Mouse (Mus musculus) erythroblast, embryonic 14.5 days (primary cell): ENCODE measurements around the gene Afdn. TPM values are rescaled to one million over a fixed set of nuclear protein-coding genes. Genes with fewer than 3 reads are reported as not detected.

Source experiments
- H3K27me3 ChIP-seq: 2 replicates; pipeline ENCODE4 v1.6.1; 2012; ENCODE audit warnings: inconsistent platforms; ENCODE audit not compliant: control insufficient read depth
- H3K36me3 ChIP-seq: 2 replicates; pipeline ENCODE4 v1.6.1; 2012; ENCODE audit warnings: mild to moderate bottlenecking, inconsistent platforms; ENCODE audit not compliant: control insufficient read depth
- H3K4me1 ChIP-seq: 2 replicates; pipeline ENCODE4 v1.6.1; 2012; ENCODE audit warnings: inconsistent platforms; ENCODE audit not compliant: control insufficient read depth
- H3K4me3 ChIP-seq: replicated peaks from 2 replicates; pipeline ENCODE3; 2012; ENCODE audit warnings: moderate library complexity, mild to moderate bottlenecking, inconsistent platforms
- H3K9me3 ChIP-seq: 2 replicates; pipeline ENCODE4 v1.6.1; 2012; ENCODE audit warnings: low read length, inconsistent platforms, mixed read lengths; ENCODE audit not compliant: control insufficient read depth
- GATA1 ChIP-seq: IDR thresholded peaks from 2 replicates; pipeline ENCODE4 v1.6.1; 2012; ENCODE audit warnings: low read length, inconsistent platforms, mixed read lengths
- TAL1 ChIP-seq: IDR thresholded peaks from 3 replicates; pipeline ENCODE4 v1.6.1; 2012; ENCODE audit warnings: low read length, inconsistent platforms, mixed read lengths
- polyA plus RNA-seq: library from polyadenylated mRNA; stranded (reverse); fragments of >175 nt; gene quantifications from 2 replicates; pipeline ENCODE4 v1.2.3, GENCODE M21; 2012

Gene Afdn
- polyA plus RNA-seq, 1 experiment = not detected

GRCm38 (mm10) chr17:13737336-13737735 lies 23.0 kb upstream of the Afdn start:
- TF ChIP-seq TAL1 (no peak), GATA1 (no peak)
- H3K36me3 ChIP-seq = no peaks in the 10 kb centered on the region
- no peaks in the 10 kb centered on the region for H3K9me3 ChIP-seq
- H3K4me3 ChIP-seq = no peak overlapping the region
- no peaks in the 10 kb centered on the region for H3K4me1 ChIP-seq
- H3K27me3 ChIP-seq = no peaks in the 10 kb centered on the region

DNA sequence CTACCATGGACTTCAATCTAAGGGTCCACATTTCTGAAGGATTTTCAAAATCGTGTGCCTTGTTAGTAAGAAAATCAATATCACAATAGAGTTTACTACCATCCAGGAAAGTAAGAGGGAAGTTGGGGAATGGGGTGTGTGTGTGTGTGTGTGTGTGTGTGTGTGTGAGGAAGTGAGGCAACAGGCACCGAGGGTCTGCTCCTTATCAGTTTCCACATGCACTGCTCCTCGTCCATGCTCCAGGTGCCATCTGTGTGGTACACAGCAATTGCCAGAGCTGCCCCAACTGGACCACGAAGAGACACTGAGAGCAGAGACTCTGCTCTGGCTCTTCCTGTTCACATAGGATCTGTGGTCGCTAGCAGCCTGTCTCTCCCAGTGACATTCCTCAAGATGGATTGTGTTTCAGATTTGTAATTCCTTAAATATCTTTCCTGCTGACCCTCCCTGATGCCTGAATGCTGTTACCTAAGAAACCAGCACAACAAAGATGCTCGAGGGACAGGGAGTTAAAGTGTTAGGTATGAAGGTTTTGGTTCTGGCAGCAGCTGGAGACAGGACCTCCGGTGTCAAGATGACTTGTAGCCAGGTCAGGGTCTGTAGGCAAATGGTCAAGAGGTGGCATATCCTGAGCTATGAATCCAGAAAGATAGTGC lies 22.1 kb upstream of the Afdn start:
- H3K4me3 ChIP-seq = no peak overlapping the region
- no peak for TF ChIP-seq TAL1
- no peak for TF ChIP-seq GATA1
- no peaks in the 10 kb centered on the region for H3K27me3 ChIP-seq
- no peaks in the 10 kb centered on the region for H3K4me1 ChIP-seq
- no peaks in the 10 kb centered on the region for H3K36me3 ChIP-seq
- no peaks in the 10 kb centered on the region for H3K9me3 ChIP-seq

DNA sequence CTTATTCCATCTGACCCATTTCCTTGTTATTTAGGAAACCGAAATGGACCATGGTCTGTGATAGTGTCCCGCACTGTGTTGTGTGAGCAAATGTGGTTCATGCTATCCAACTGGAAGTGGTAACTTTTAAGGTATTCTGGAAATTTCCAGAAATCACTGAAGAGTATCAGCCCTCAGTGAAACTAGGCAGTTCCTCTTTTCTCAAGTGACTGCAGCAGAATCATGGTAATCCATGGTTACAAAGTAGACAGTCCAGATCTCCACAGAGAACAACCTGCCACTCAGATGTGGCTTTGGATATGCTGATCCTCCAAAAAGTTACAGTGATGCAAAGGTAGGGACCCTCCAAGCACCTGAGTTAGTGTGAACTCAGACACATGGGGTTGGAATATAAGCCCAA lies 21.4 kb upstream of the Afdn start:
- no peak for TF ChIP-seq TAL1
- Histone ChIP-seq H3K4me1 (no peaks in the 10 kb centered on the region), H3K36me3 (no peaks in the 10 kb centered on the region), H3K4me3 (no peak overlapping the region), H3K27me3 (no peaks in the 10 kb centered on the region), H3K9me3 (no peaks in the 10 kb centered on the region)

DNA sequence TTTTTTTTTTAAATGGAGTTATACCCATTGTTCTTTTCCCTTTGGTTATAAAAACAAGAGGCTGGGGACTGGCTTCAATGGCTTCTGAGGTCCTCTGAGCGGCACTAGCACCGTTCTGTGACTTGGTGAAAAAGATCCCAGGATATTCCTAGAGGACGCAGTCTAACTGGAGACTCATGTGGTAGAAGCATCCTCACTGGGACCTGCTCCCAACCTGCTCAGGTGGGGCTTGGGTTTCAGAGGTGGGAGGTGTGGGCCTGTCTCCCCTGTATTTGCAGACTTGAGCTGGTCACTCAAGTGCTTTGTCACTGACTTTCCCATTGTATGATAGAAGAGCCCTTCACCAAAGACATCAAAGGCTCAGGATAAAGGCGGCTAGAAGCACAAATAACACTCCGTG lies 20.4 kb upstream of the Afdn start:
- no peaks in the 10 kb centered on the region for H3K27me3 ChIP-seq
- no peaks in the 10 kb centered on the region for H3K4me1 ChIP-seq
- H3K36me3 ChIP-seq = no peaks in the 10 kb centered on the region
- no peak overlapping the region for H3K4me3 ChIP-seq
- no peaks in the 10 kb centered on the region for H3K9me3 ChIP-seq
- no peak for TF ChIP-seq GATA1

DNA sequence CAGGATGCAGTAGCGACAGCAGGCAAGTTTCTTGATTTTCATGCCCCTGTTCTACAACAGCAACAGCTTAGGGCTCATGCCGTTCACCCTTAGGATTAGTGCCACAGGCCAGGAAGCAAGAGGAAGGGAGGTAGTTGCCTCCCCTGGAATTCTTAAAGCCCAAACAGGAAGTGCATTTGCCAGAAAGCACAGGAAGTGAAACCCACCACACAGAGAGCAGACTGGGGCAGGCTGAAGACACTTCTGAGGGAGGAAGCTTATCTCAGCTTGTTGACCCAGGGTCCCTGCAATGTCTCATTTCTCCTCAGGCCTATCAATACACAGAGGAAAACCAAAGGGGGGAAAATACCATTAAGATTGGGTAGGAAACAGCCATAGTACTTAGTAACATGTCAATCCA lies 19.5 kb upstream of the Afdn start:
- H3K36me3 ChIP-seq = no peaks in the 10 kb centered on the region
- H3K4me3 ChIP-seq = no peak overlapping the region
- no peaks in the 10 kb centered on the region for H3K27me3 ChIP-seq
- TF ChIP-seq GATA1 (no peak), TAL1 (no peak)
- H3K9me3 ChIP-seq = no peaks in the 10 kb centered on the region
- H3K4me1 ChIP-seq = no peaks in the 10 kb centered on the region

DNA sequence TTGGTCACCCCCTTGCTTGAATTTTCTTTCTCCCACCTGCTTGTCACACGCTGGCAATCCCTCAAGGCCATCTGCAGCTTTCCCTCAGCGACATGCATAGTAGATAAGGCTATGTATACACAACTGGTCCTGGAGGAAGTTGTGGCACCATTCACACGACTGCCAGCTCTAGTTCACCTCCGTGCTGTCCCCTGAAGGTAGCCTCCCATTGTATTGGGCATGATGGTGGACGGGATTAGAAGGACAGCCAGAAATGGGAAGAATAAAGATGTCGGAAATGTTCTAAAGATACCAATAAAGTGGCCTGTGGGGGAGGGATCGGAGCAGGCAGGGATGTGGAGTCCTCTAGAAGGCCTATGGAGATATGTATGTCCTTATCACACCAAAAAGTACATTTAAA lies 18.7 kb upstream of the Afdn start:
- no peak overlapping the region for H3K4me3 ChIP-seq
- no peaks in the 10 kb centered on the region for H3K27me3 ChIP-seq
- H3K9me3 ChIP-seq = no peaks in the 10 kb centered on the region
- no peaks in the 10 kb centered on the region for H3K36me3 ChIP-seq
- no peaks in the 10 kb centered on the region for H3K4me1 ChIP-seq
- no peak for TF ChIP-seq GATA1
- TF ChIP-seq TAL1 = no peak

DNA sequence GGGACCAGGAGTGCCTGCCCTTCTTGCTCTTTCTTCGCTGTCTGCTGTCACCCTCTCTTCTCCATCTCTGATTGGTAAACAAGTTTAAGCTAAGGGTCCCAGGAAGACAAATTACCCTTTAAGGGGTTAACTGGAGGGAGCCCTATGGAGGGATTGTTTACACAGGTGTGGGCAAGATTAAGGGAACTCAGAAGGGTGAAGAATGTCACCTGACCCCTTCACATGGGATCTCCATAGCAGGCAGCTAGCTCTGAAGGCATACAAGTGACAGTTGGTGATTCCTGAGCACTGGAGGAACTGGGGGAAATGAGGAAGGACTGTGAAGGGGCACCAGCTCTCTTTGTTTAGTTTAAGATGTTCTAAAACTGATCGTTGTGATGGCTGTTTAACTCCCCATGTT lies 18.0 kb upstream of the Afdn start:
- no peaks in the 10 kb centered on the region for H3K27me3 ChIP-seq
- no peak overlapping the region for H3K4me3 ChIP-seq

GRCm38 (mm10) chr17:13742941-13743708 lies 17.2 kb upstream of the Afdn start:
- Histone ChIP-seq H3K4me3 (no peak overlapping the region), H3K27me3 (no peaks in the 10 kb centered on the region), H3K4me1 (no peaks in the 10 kb centered on the region), H3K36me3 (no peaks in the 10 kb centered on the region), H3K9me3 (no peaks in the 10 kb centered on the region)
- TF ChIP-seq GATA1 = no peak
- no peak for TF ChIP-seq TAL1

More for the DNA sequence above, 18.0 kb upstream of the Afdn start:
- Histone ChIP-seq H3K4me1 (no peaks in the 10 kb centered on the region), H3K36me3 (no peaks in the 10 kb centered on the region), H3K9me3 (no peaks in the 10 kb centered on the region)
- TF ChIP-seq TAL1 (no peak), GATA1 (no peak)

- Histone ChIP-seq H3K4me3 (no peak overlapping the region), H3K27me3 (no peaks in the 10 kb centered on the region), H3K4me1 (no peaks in the 10 kb centered on the region), H3K9me3 (no peaks in the 10 kb centered on the region), H3K36me3 (no peaks in the 10 kb centered on the region)
- TF ChIP-seq GATA1 (no peak), TAL1 (no peak)
Measured at GRCm38 (mm10) chr17:13743709-13744079, 16.6 kb upstream of the Afdn start.
